Mouse (Mus musculus) heart, embryonic 15.5 days (tissue): Measurements from ENCODE around the gene Akr1c19. TPM values are rescaled to one million over a fixed set of nuclear protein-coding genes. Genes with fewer than 3 reads are reported as not detected.
"Not testable (repeated sequence)": the region's sequence is repeated elsewhere in the genome, so short reads cannot be mapped to it uniquely, and the experiment has no call there.

Experiments used
- ATAC-seq: fragments of 200-750 bp; cut with Nextera tagmentation; replicated peaks from 2 replicates; pipeline ENCODE4 v1.8.0; 2017; ENCODE audit warnings: low read depth, moderate TSS enrichment; ENCODE audit not compliant: insufficient number of reproducible peaks, insufficient read depth, low FRiP score
- H3K27ac ChIP-seq: fragments of 300-500 bp; sonication (generic); 2 replicates; pipeline ENCODE4 v1.5.1; 2015; ENCODE audit warnings: mild to moderate bottlenecking, inconsistent platforms
- H3K27me3 ChIP-seq: fragments of 300-500 bp; sonication (generic); 2 replicates; pipeline ENCODE4 v1.6.1; 2015; ENCODE audit warnings: inconsistent platforms
- H3K36me3 ChIP-seq: fragments of 300-500 bp; sonication (generic); 2 replicates; pipeline ENCODE4 v1.6.1; 2015; ENCODE audit warnings: mild to moderate bottlenecking, inconsistent platforms
- H3K4me1 ChIP-seq: fragments of 300-500 bp; sonication (generic); replicated peaks from 2 replicates; pipeline ENCODE4 v1.6.1; 2015; ENCODE audit warnings: inconsistent platforms
- H3K4me2 ChIP-seq: fragments of 300-500 bp; sonication (generic); 2 replicates; pipeline ENCODE4 v1.6.1; 2015; ENCODE audit warnings: inconsistent platforms, mild to moderate bottlenecking, moderate library complexity
- H3K4me3 ChIP-seq: fragments of 300-500 bp; sonication (generic); 2 replicates; pipeline ENCODE4 v1.5.1; 2015; ENCODE audit warnings: mild to moderate bottlenecking, inconsistent platforms
- H3K9ac ChIP-seq: fragments of 300-500 bp; sonication (generic); 2 replicates; pipeline ENCODE4 v1.6.1; 2015; ENCODE audit warnings: mild to moderate bottlenecking, inconsistent platforms
- H3K9me3 ChIP-seq: fragments of 300-500 bp; sonication (generic); replicated peaks from 2 replicates; pipeline ENCODE4 v1.6.1; 2016; ENCODE audit warnings: inconsistent platforms
- WGBS: fragments of 180-500 bp; shearing (Covaris S2); methylation state at CpG from one replicate; pipeline ENCODE4 v1.1.7; 2015; ENCODE audit warnings: mixed read lengths; 5-methylcytosine and 5-hydroxymethylcytosine counted together
- polyA plus RNA-seq: library from polyadenylated mRNA; unstranded; fragments of >200 nt; fragmentation: Nextera tagmentation; extraction: Ambion mirVana; gene quantifications from 2 replicates; pipeline ENCODE4 v1.2.1, GENCODE M21; 2015

Gene Akr1c19
- 1.7 and 2.3 TPM in 2 replicates for polyA plus RNA-seq

DNA sequence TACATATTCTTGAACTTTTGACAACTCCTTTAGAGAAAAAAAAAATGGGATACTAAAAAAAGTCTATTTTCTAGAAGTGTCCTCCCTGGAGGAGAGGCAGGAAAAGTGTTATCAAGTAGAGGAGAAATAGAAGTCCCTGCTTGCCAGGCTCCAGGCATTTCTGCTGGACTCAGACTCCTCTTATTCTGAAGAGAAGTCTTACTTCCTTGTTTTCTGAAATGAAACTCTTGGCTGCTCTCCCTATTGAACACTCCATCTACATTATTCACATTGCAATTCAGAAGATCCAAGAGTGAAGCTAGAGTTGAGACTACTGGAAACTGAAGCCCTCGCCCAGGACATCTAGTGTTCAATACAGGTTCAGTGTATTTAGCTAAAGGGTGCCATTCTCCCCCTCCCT lies at the start of gene Akr1c19:
Gene Akr1c19 (plus strand): TSS at position 260 of the 400 bp plus-strand sequence.
- 0 out of 2 replicates have a peak, but pooled peaks have one; percentile 39 for ATAC-seq
- Histone ChIP-seq H3K36me3 (no peaks in the 10 kb centered on the region), H3K27ac (no peak within 1 kb of the TSS), H3K4me1 (peaks cover 3% of the 10 kb centered on the region; the same call in 1 of the 2 replicates), H3K9me3 (no peaks in the 10 kb centered on the region), H3K4me2 (no peak within 1 kb of the TSS), H3K4me3 (no peak within 1 kb of the TSS), H3K9ac (no peak within 1 kb of the TSS), H3K27me3 (no peaks in the 10 kb centered on the region)
- WGBS, result 60% methylated on average over 1 of the region's 1 CpGs

DNA sequence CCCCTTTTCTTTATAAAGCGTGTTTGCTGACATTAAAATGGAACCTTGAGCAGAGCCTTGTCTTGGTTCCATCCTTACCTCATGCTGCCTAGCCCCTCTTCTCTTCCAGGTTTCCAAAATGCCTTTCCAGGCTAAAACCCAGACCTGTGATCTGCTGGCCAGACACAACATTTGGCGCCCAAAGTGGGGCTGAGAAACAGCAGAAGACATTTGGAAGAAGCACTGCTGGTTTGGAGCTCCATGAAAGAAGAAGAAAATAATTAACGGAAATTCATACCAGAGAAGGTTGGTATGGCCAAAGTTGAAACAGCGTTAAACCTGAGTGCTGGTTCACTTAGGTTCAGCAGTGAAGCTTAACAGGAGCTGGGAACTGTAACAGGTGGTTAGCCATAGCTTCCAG lies 47.2 kb upstream of the Akr1c19 start:
- not testable (repeated sequence) for H3K4me1 ChIP-seq, ATAC-seq, H3K9me3 ChIP-seq, H3K27ac ChIP-seq, H3K4me2 ChIP-seq, H3K9ac ChIP-seq, H3K4me3 ChIP-seq, H3K27me3 ChIP-seq, H3K36me3 ChIP-seq
- WGBS, result 87% methylated on average over 4 of the region's 4 CpGs

DNA sequence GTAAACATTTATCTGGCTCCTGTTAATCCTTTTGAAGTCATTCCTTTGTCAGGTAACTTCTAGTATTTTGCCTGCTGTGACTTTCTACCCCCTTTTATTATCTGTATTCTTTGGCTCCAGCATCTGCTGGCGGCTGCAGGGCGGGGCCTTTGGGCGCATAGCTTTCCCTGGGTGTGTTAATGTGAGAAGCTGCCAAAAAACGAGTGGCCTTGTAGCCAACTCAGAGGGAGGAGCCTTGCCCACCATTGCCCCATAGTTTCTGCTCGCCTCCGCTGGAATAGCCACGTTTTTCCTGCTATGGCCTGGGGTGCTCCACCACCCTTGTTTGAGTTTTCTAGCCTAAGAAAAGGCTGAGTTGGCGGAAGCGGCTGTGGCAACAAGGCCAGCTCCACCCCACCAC lies 45.4 kb upstream of the Akr1c19 start:
- ATAC-seq, result no peak
- Histone ChIP-seq H3K27ac (no peak overlapping the region), H3K4me1 (no peaks in the 10 kb centered on the region), H3K4me2 (0 out of 2 replicates have a peak overlapping the region, but pooled peaks have one; percentile 11), H3K9me3 (no peaks in the 10 kb centered on the region), H3K27me3 (no peaks in the 10 kb centered on the region), H3K36me3 (no peaks in the 10 kb centered on the region), H3K4me3 (no peak overlapping the region), H3K9ac (no peak overlapping the region)
- WGBS, result 65% methylated on average over 9 of the region's 9 CpGs

DNA sequence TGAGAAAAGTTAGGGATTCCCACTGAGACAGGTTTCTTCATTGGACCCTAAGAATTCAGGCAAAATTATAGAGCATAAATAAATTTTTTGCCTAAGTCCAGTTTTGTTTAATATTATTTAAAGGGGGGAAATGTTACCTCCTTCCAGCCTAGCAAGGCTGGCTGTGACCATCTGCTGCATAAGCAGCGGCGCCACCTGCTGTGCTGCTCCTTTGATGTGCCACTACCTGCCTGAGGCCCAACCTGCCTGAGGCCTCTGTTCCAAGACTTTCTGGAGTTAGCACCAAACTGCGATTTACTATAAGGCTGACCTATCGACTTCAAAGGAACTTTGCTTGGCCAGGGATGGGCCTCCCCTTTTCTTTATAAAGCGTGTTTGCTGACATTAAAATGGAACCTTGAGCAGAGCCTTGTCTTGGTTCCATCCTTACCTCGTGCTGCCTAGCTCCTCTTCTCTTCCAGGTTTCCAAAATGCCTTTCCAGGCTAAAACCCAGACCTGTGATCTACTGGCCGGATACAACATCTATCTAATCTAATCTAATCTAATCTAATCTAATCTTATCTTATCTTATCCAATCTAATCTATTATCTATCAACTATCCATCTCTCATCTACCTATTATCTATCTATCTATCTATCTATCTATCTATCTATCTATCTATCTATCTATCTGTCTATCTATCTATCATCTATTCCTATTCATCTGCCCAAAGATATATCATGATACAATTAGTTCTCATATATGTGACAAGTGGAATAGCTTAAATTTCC lies 41.7 kb upstream of the Akr1c19 start:
- WGBS, result 77% methylated on average over 7 of the region's 7 CpGs
- H3K4me2 ChIP-seq, H3K9me3 ChIP-seq, H3K9ac ChIP-seq, ATAC-seq, H3K4me3 ChIP-seq, H3K27me3 ChIP-seq, H3K27ac ChIP-seq, H3K36me3 ChIP-seq, H3K4me1 ChIP-seq: not testable (repeated sequence)

DNA sequence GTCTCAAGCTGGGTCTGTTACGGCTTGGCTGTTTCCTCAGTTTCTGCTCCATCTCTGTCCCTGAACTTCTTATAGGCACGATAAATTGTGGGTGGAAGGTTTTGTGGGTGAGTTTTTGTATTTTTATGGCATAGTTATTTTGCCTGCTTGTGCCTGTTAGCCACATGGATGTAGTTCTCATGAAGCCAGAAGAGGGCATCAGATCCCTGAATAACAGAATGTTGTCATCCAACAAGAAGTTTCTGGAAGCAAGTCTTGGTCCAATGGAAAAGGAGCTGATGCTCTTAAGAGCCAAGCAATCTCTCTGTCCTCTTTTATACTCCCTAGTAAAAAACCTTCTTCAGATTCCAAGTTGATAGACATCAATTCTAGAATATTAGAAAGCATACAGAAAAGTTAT lies 40.3 kb upstream of the Akr1c19 start:
- no peaks in the 10 kb centered on the region for H3K27me3 ChIP-seq
- H3K4me1 ChIP-seq, result no peaks in the 10 kb centered on the region
- no peak overlapping the region for H3K27ac ChIP-seq
- H3K4me3 ChIP-seq, result no peak overlapping the region
- no peak overlapping the region for H3K9ac ChIP-seq
- 80% methylated on average over 2 of the region's 2 CpGs for WGBS
- no peak for ATAC-seq
- H3K4me2 ChIP-seq, result no peak overlapping the region
- no peaks in the 10 kb centered on the region for H3K9me3 ChIP-seq
- H3K36me3 ChIP-seq, result no peaks in the 10 kb centered on the region

DNA sequence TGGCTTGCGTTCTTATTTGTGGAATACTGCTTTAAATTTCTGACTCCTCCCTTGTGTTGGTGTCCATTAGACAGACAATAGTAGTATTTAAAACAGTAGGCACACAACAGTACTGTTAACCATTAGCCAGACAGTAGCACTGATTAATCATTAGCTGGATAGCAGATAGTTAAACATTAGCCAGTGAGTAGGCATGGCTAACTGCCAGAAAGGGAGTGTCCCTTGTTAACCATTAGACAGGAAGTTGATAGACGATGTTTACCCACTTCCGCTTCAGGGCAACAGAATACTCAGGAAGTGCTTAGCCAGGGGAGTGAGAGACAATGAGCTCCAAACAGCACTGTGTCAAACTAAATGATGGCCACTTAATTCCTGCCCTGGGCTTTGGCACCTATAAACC lies 37.6 kb upstream of the Akr1c19 start, which contains the start of gene Akr1c13:
Gene Akr1c13 (plus strand): TSS at position 247 of the 400 bp plus-strand sequence.
- no peak within 1 kb of the TSS for H3K4me2 ChIP-seq

DNA sequence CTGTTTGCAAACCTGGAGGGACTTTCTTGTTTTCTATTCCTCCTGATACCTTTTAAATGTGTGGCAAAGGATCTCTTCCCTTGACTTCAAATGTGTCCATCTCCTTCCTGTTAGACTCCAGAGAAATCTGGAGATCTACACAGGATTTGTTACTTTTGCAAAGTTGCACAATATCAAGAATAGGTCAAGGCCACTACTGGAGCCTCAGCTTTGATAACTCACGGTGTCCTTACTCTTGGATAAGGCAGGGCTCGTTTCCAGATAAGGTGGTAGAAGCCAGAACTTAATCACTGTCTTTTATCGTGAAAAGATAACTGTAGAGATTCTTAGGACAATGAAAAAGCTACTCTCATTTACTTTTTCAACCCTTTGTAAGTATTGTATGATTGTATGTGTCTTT lies 36.0 kb upstream of the Akr1c19 start:
- Histone ChIP-seq H3K27ac (no peak overlapping the region), H3K27me3 (no peaks in the 10 kb centered on the region), H3K9ac (no peak overlapping the region), H3K4me1 (no peaks in the 10 kb centered on the region), H3K9me3 (no peaks in the 10 kb centered on the region), H3K4me3 (no peak overlapping the region), H3K4me2 (no peak overlapping the region), H3K36me3 (no peaks in the 10 kb centered on the region)
- no peak for ATAC-seq
- 46% methylated on average over 3 of the region's 3 CpGs for WGBS

More for the DNA sequence above, 37.6 kb upstream of the Akr1c19 start, which contains the start of gene Akr1c13:
- H3K9me3 ChIP-seq, result no peaks in the 10 kb centered on the region
- H3K9ac ChIP-seq, result no peak within 1 kb of the TSS
- WGBS, result 50% methylated on average over 3 of the region's 3 CpGs
- H3K36me3 ChIP-seq, result no peaks in the 10 kb centered on the region
- H3K4me3 ChIP-seq, result no peak within 1 kb of the TSS
- no peak for ATAC-seq
- H3K27me3 ChIP-seq, result no peaks in the 10 kb centered on the region
- no peak within 1 kb of the TSS for H3K27ac ChIP-seq
- H3K4me1 ChIP-seq, result no peaks in the 10 kb centered on the region

DNA sequence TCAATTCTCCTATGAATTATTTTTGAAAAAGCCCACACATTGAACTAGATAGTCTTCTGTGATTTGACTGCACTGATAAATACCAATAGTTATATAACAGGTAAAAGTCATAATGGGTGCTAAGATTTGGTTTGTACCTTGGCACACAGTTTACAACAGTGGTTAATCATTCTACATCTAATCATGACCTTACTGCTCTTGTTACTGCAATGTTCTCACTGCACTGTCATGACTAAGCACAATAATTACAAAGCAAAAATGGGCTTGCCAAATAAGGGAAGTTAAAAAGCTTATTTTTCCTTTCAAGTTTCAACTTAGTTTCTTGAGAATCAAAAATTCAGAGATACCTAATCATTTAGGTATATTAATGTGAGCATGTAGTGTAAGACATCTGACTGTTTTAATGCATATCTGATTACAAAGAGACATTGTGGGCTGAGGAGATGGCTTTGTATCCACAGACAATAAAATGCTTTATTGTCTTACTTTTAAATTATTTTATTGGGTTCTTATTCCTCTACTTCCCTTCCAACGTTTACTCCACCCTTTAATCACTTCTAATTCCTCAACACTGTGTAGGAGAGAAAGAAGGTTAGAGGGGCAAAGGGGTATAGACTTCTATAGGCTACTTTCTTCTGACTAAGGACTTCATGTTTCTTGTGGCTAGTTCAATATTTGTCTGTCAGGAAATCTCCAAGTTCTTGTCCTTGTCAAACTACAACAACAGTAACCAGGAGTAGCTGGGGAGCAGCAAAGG lies 22.2 kb upstream of the Akr1c19 start:
- Histone ChIP-seq H3K27ac (no peak overlapping the region), H3K4me3 (no peak overlapping the region)
- WGBS, result 43% methylated on average over 1 of the region's 1 CpGs

DNA sequence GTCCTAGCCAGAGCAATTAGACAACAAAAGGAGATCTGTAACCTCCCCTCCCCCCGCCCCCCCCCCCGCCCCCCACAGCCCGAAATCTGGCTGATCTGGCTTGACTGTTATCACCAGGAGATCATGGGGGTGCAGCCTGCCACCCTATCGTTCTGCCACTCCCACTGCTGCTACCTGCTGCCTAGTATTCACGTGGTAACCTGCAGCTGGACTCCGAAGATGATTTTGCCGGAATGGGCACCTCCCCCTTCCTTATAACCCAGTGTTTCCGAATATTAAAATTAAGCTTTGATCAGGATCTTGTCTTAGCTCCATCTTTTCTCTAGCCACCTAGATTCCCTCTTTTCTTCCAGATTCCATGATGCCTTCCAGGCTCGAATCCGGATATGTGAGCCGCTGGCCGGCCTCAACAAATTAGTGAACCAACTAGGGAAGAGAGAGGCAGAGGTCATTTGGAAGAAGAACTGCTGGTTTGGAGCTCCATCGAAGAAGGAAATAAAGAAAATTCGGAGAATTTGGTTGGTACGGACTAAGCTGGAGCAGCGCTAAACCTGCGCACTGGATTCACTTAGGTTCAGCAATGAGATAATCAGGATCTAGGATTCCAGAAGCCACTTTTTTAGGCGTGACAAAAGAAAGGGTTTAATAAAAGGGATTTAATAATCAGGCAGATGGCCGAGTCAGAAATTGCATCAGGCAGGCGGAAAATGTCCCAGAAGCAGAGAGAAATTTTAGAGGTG lies 16.8 kb upstream of the Akr1c19 start:
- Histone ChIP-seq H3K4me1 (no peaks in the 10 kb centered on the region), H3K4me2 (no peak overlapping the region), H3K4me3 (no peak overlapping the region), H3K36me3 (no peaks in the 10 kb centered on the region), H3K27me3 (no peaks in the 10 kb centered on the region), H3K9ac (no peak overlapping the region), H3K9me3 (no peaks in the 10 kb centered on the region), H3K27ac (no peak overlapping the region)
- 69% methylated on average over 20 of the region's 20 CpGs for WGBS
- no peak for ATAC-seq

More for the DNA sequence above, 22.2 kb upstream of the Akr1c19 start:
- Histone ChIP-seq H3K4me1 (no peaks in the 10 kb centered on the region), H3K27me3 (no peaks in the 10 kb centered on the region), H3K9me3 (no peaks in the 10 kb centered on the region), H3K4me2 (no peak overlapping the region), H3K36me3 (no peaks in the 10 kb centered on the region), H3K9ac (no peak overlapping the region)
- no peak for ATAC-seq

DNA sequence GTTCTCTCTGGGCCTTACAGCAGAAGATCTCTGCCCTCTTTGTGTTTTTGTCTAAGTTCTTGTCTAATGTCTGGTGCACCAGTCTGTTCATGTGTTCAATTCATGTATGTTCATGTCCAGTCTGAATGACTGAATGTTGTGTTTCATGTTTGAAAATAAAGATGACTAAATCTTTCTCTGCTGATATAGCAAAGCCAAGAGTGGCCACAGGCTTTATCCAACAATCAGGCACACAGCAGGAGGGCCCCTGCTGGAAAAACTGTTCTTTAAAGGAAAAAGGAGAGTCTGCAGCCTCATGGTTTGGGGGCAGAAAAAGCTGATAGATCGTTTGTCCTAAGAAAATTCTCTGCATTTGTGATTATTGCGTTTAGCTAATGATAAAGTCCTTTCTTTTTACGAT lies 16.2 kb upstream of the Akr1c19 start:
- no peak overlapping the region for H3K4me2 ChIP-seq
- H3K27me3 ChIP-seq, result no peaks in the 10 kb centered on the region
- no peak for ATAC-seq
- no peak overlapping the region for H3K9ac ChIP-seq
- no peaks in the 10 kb centered on the region for H3K9me3 ChIP-seq
- H3K27ac ChIP-seq, result no peak overlapping the region
- no peak overlapping the region for H3K4me3 ChIP-seq
- H3K4me1 ChIP-seq, result no peaks in the 10 kb centered on the region
- 60% methylated on average over 3 of the region's 3 CpGs for WGBS
- H3K36me3 ChIP-seq, result no peaks in the 10 kb centered on the region

DNA sequence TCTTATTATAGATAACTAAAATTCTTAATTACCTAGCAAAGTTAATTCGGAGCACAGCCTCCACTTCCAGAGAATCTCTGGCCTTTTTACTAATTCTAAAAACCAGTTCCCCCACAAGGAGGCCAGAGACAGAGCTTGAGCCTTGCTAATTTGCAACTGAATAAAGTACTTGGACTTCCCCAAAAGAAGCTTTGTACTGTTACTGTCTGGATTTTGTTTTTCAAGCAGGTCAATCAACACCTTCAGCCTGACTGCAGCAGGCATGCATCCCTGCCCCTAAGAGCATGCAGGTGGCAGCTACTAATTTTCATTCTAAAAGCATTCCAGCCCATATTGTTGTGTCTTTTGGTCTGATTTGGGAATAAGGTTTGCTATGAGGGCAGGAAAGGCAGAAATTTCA lies 13.0 kb upstream of the Akr1c19 start:
- not testable (repeated sequence) for H3K27ac ChIP-seq, H3K4me3 ChIP-seq, H3K9ac ChIP-seq, H3K4me1 ChIP-seq, H3K36me3 ChIP-seq, H3K27me3 ChIP-seq, H3K4me2 ChIP-seq, ATAC-seq, H3K9me3 ChIP-seq
- 83% methylated on average over 1 of the region's 1 CpGs for WGBS
